Mouse (Mus musculus) midbrain, embryonic 14.5 days (tissue): ENCODE measurements at regions not wholly inside any gene's neighbourhood (a gene's known extent, or its start where the extent isn't known, plus 50 kb on each side); places are given as distances from the start of the nearest gene placed in this dataset.

ENCODE experiments used
- ATAC-seq: fragments of 200-750 bp; cut with Nextera tagmentation; 2 replicates; pipeline ENCODE4 v1.8.0; 2017; ENCODE audit warnings: moderate number of reproducible peaks, moderate library complexity; ENCODE audit not compliant: low FRiP score, low TSS enrichment
- DNase-seq: peaks from one replicate; pipeline ENCODE4 v3.0.0-alpha.2; 2015
- H3K27ac ChIP-seq: fragments of 300-500 bp; sonication (generic); replicated peaks from 2 replicates; pipeline ENCODE4 v1.5.1; 2014; ENCODE audit warnings: mild to moderate bottlenecking, low read depth, low read length, moderate library complexity
- H3K27me3 ChIP-seq: fragments of 300-500 bp; sonication (generic); 2 replicates; pipeline ENCODE4 v1.6.1; 2014; ENCODE audit warnings: low read length, control low read depth, mixed read lengths; ENCODE audit not compliant: control insufficient read depth, insufficient read depth
- H3K36me3 ChIP-seq: fragments of 300-500 bp; sonication (generic); 2 replicates; pipeline ENCODE4 v1.6.1; 2014; ENCODE audit warnings: low read length, control low read depth; ENCODE audit not compliant: control insufficient read depth, insufficient read depth
- H3K4me1 ChIP-seq: fragments of 300-500 bp; sonication (generic); 2 replicates; pipeline ENCODE4 v1.6.1; 2014; ENCODE audit warnings: mild to moderate bottlenecking, antibody characterized with exemption, low read length, control low read depth; ENCODE audit not compliant: control insufficient read depth, insufficient read depth
- H3K4me2 ChIP-seq: fragments of 300-500 bp; sonication (generic); 2 replicates; pipeline ENCODE4 v1.6.1; 2014; ENCODE audit warnings: mild to moderate bottlenecking, low read length, moderate library complexity
- H3K4me3 ChIP-seq: fragments of 300-500 bp; sonication (generic); replicated peaks from 2 replicates; pipeline ENCODE4 v1.5.1; 2014; ENCODE audit warnings: low read depth, low read length
- H3K9ac ChIP-seq: fragments of 300-500 bp; sonication (generic); replicated peaks from 2 replicates; pipeline ENCODE4 v1.6.1; 2014; ENCODE audit warnings: mild to moderate bottlenecking, low read length, moderate library complexity
- H3K9me3 ChIP-seq: fragments of 300-500 bp; sonication (generic); 2 replicates; pipeline ENCODE4 v1.6.1; 2016; ENCODE audit warnings: low read length, control low read depth, mixed read lengths; ENCODE audit not compliant: control insufficient read depth
- WGBS: fragments of 180-500 bp; shearing (Covaris S2); extraction: QIAGEN DNeasy Blood & Tissue Kit; methylation state at CpG from one replicate; pipeline ENCODE4 v1.1.7; 2014; 5-methylcytosine and 5-hydroxymethylcytosine counted together

GRCm38 (mm10) chr13:52702201-52702611 lies 119.2 kb downstream of the Syk start:
- WGBS: 51% methylated on average over 15 of the region's 15 CpGs
- H3K36me3 ChIP-seq: no peaks in the 10 kb centered on the region
- no peak overlapping the region for H3K4me3 ChIP-seq
- H3K4me2 ChIP-seq: no peak overlapping the region
- no peaks in the 10 kb centered on the region for H3K4me1 ChIP-seq
- no peaks in the 10 kb centered on the region for H3K9me3 ChIP-seq
- no peak overlapping the region for H3K27ac ChIP-seq
- DNase-seq (peak; percentile 46), ATAC-seq (no peak)
- no peak overlapping the region for H3K9ac ChIP-seq
- H3K27me3 ChIP-seq: no peaks in the 10 kb centered on the region

- no peaks in the 10 kb centered on the region for H3K36me3 ChIP-seq
- no peak for ATAC-seq
- H3K9ac ChIP-seq: no peak overlapping the region
- H3K4me3 ChIP-seq: no peak overlapping the region
- no peaks in the 10 kb centered on the region for H3K4me1 ChIP-seq
- H3K27me3 ChIP-seq: no peaks in the 10 kb centered on the region
- DNase-seq: no peak
- no peak overlapping the region for H3K27ac ChIP-seq
- no peaks in the 10 kb centered on the region for H3K9me3 ChIP-seq
- WGBS: 81% methylated on average over 12 of the region's 12 CpGs
- H3K4me2 ChIP-seq: no peak overlapping the region
These were observed 120.6 kb downstream of the Syk start for GRCm38 (mm10) chr13:52703401-52704164.

GRCm38 (mm10) chr13:52704673-52705072 lies 121.7 kb downstream of the Syk start:
- H3K36me3 ChIP-seq: no peaks in the 10 kb centered on the region
- H3K4me2 ChIP-seq: no peak overlapping the region
- H3K9ac ChIP-seq: no peak overlapping the region
- no peak overlapping the region for H3K27ac ChIP-seq
- 26% methylated on average over 3 of the region's 3 CpGs for WGBS
- DNase-seq (peak; percentile 56), ATAC-seq (no peak)
- no peak overlapping the region for H3K4me3 ChIP-seq
- H3K4me1 ChIP-seq: no peaks in the 10 kb centered on the region
- no peaks in the 10 kb centered on the region for H3K27me3 ChIP-seq
- H3K9me3 ChIP-seq: no peaks in the 10 kb centered on the region

- H3K9me3 ChIP-seq: no peaks in the 10 kb centered on the region
- no peak overlapping the region for H3K4me3 ChIP-seq
- no peak overlapping the region for H3K4me2 ChIP-seq
- WGBS: 62% methylated on average over 5 of the region's 5 CpGs
- H3K9ac ChIP-seq: no peak overlapping the region
- H3K4me1 ChIP-seq: no peaks in the 10 kb centered on the region
- H3K27me3 ChIP-seq: no peaks in the 10 kb centered on the region
- no peak for ATAC-seq
- no peak overlapping the region for H3K27ac ChIP-seq
- no peak for DNase-seq
- no peaks in the 10 kb centered on the region for H3K36me3 ChIP-seq
These were observed 126.6 kb downstream of the Syk start for GRCm38 (mm10) chr13:52709580-52709979.

GRCm38 (mm10) chr13:52711713-52712369 lies 128.9 kb downstream of the Syk start:
- Histone ChIP-seq H3K4me2 (no peak overlapping the region), H3K27ac (no peak overlapping the region), H3K9ac (no peak overlapping the region; the same call in 1 of the 2 replicates), H3K27me3 (no peaks in the 10 kb centered on the region), H3K9me3 (no peaks in the 10 kb centered on the region), H3K4me3 (no peak overlapping the region), H3K36me3 (no peaks in the 10 kb centered on the region), H3K4me1 (no peaks in the 10 kb centered on the region)
- DNase-seq (peak; percentile 93), ATAC-seq (peak; percentile 58)
- whole genome bisulfite sequencing: 40% methylated on average over 9 of the region's 9 CpGs

- 89% methylated on average over 6 of the region's 6 CpGs for WGBS
- Histone ChIP-seq H3K27me3 (no peaks in the 10 kb centered on the region), H3K4me3 (no peak overlapping the region), H3K4me1 (no peaks in the 10 kb centered on the region), H3K36me3 (no peaks in the 10 kb centered on the region), H3K9me3 (no peaks in the 10 kb centered on the region), H3K9ac (no peak overlapping the region), H3K4me2 (no peak overlapping the region), H3K27ac (no peak overlapping the region)
- DNase-seq (no peak), ATAC-seq (no peak)
These were observed 138.5 kb downstream of the Syk start for GRCm38 (mm10) chr13:52721463-52721862.

GRCm38 (mm10) chr13:52722718-52723117 lies 139.7 kb downstream of the Syk start:
- Histone ChIP-seq H3K4me2 (no peak overlapping the region), H3K27me3 (no peaks in the 10 kb centered on the region), H3K9ac (no peak overlapping the region), H3K9me3 (no peaks in the 10 kb centered on the region), H3K27ac (no peak overlapping the region), H3K4me1 (no peaks in the 10 kb centered on the region), H3K36me3 (no peaks in the 10 kb centered on the region), H3K4me3 (no peak overlapping the region)
- 84% methylated on average over 3 of the region's 3 CpGs for WGBS
- ATAC-seq (no peak), DNase-seq (no peak)

- H3K4me1 ChIP-seq: no peaks in the 10 kb centered on the region
- no peaks in the 10 kb centered on the region for H3K27me3 ChIP-seq
- no peaks in the 10 kb centered on the region for H3K9me3 ChIP-seq
- H3K4me2 ChIP-seq: no peak overlapping the region
- ATAC-seq (no peak), DNase-seq (peak; percentile 19)
- H3K9ac ChIP-seq: no peak overlapping the region
- WGBS: 70% methylated on average over 10 of the region's 10 CpGs
- no peak overlapping the region for H3K4me3 ChIP-seq
- no peaks in the 10 kb centered on the region for H3K36me3 ChIP-seq
- no peak overlapping the region for H3K27ac ChIP-seq
These were observed 143.1 kb downstream of the Syk start for GRCm38 (mm10) chr13:52726043-52726442.

GRCm38 (mm10) chr13:52726525-52726924 lies 143.6 kb downstream of the Syk start:
- no peak overlapping the region for H3K4me2 ChIP-seq
- H3K27me3 ChIP-seq: no peaks in the 10 kb centered on the region
- H3K9me3 ChIP-seq: no peaks in the 10 kb centered on the region
- WGBS: 82% methylated on average over 3 of the region's 3 CpGs
- ATAC-seq (no peak), DNase-seq (no peak)
- H3K4me3 ChIP-seq: no peak overlapping the region
- H3K36me3 ChIP-seq: no peaks in the 10 kb centered on the region
- H3K9ac ChIP-seq: no peak overlapping the region
- H3K27ac ChIP-seq: no peak overlapping the region
- no peaks in the 10 kb centered on the region for H3K4me1 ChIP-seq
